In genomic region chr6:32510924-32511323, GRCm38 (mm10) we compare ENCODE assay signal across 7 mouse cellular contexts.
DNase-seq lines count a peak whose midpoint lies in the region; ATAC-seq and TF ChIP-seq lines count a peak whose summit lies in the region.

No protein-coding gene starts in this region.

- H3K4me1 ChIP-seq in heart, embryonic 11.5 days (ENCODE audit: control insufficient read depth, insufficient read depth, low read length), result peaks cover 21% of the 10 kb centered on the region
- H3K4me1 ChIP-seq in limb, embryonic 15.5 days, result no peaks in the 10 kb centered on the region
- no peaks in the 10 kb centered on the region for H3K4me1 ChIP-seq in stomach, embryonic 14.5 days (ENCODE audit: control insufficient read depth, insufficient read depth, low read length)
- H3K4me1 ChIP-seq in thymus, adult 2 months (replicated peaks; ENCODE audit: control insufficient read depth, insufficient read depth, low read length), result no peaks in the 10 kb centered on the region

- TF ChIP-seq POLR2A in thymus, adult 2 months (IDR thresholded peaks at IDR 0.05; ENCODE audit: control insufficient read depth, extremely low read depth, insufficient read depth, low read length, poor library complexity), result no peak

- ATAC-seq in heart, embryonic 11.5 days (replicated peaks; ENCODE audit: insufficient number of reproducible peaks, low FRiP score, low TSS enrichment), result peak; percentile 58
- ATAC-seq in limb, embryonic 15.5 days (ENCODE audit: insufficient number of reproducible peaks, low FRiP score, low TSS enrichment, low read depth), result no peak
- ATAC-seq in stomach, embryonic 14.5 days (ENCODE audit: insufficient number of reproducible peaks, insufficient read depth, low FRiP score, low read depth), result no peak

- no peak overlapping the region for H3K4me3 ChIP-seq in heart, embryonic 11.5 days (ENCODE audit: low read depth, low read length)
- H3K4me3 ChIP-seq in limb, embryonic 15.5 days, result no peak overlapping the region
- no peak overlapping the region for H3K4me3 ChIP-seq in stomach, embryonic 14.5 days (ENCODE audit: low read depth, low read length)
- H3K4me3 ChIP-seq in thymus, adult 2 months (ENCODE audit: control insufficient read depth, insufficient read depth, low read length), result no peak overlapping the region

- TF ChIP-seq CTCF in thymus, adult 2 months (IDR thresholded peaks at IDR 0.05; ENCODE audit: borderline replicate concordance, control insufficient read depth, extremely low read depth, insufficient read depth, low read length, poor library complexity), result no peak

- peak overlapping the region; percentile 83 for H3K27ac ChIP-seq in heart, embryonic 11.5 days (ENCODE audit: low read depth, low read length)
- peak overlapping the region; percentile 18; the same call in 1 of the 2 replicates for H3K27ac ChIP-seq in limb, embryonic 15.5 days
- H3K27ac ChIP-seq in stomach, embryonic 14.5 days (ENCODE audit: low read length), result peak overlapping the region; percentile 17; the same call in 1 of the 2 replicates
- no peak overlapping the region for H3K27ac ChIP-seq in thymus, adult 2 months (ENCODE audit: control insufficient read depth, insufficient read depth, low read length)

- no peak overlapping the region for H3K9ac ChIP-seq in heart, embryonic 11.5 days (ENCODE audit: low read depth, low read length)
- no peak overlapping the region for H3K9ac ChIP-seq in limb, embryonic 15.5 days
- H3K9ac ChIP-seq in stomach, embryonic 14.5 days (replicated peaks; ENCODE audit: low read depth, low read length), result no peak overlapping the region

- peak; percentile 17 for DNase-seq in NIH3T3 (ENCODE audit: low read depth)
- DNase-seq in adrenal gland, postnatal 10 days, result peak; percentile 20
- DNase-seq in layer of hippocampus, adult 8-10 months (ENCODE audit: low spot score in 2 of 2), result no peak
- DNase-seq in thymus, adult 2 months, result no peak

- 71% methylated on average over 7 of the region's 7 CpGs for WGBS in heart, embryonic 11.5 days (ENCODE audit: insufficient replicate concordance)
- WGBS in limb, embryonic 15.5 days, result 65% methylated on average over 7 of the region's 7 CpGs
- 78% methylated on average over 7 of the region's 7 CpGs for WGBS in stomach, embryonic 14.5 days
- 8% methylated on average over 7 of the region's 7 CpGs for WGBS in thymus, adult 2 months

- no peak overlapping the region for H3K4me2 ChIP-seq in heart, embryonic 11.5 days
- no peak overlapping the region for H3K4me2 ChIP-seq in limb, embryonic 15.5 days
- no peak overlapping the region for H3K4me2 ChIP-seq in stomach, embryonic 14.5 days (replicated peaks; ENCODE audit: low read depth, low read length)

- H3K27me3 ChIP-seq in heart, embryonic 11.5 days (ENCODE audit: control insufficient read depth, insufficient read depth, low read length), result no peaks in the 10 kb centered on the region
- H3K27me3 ChIP-seq in limb, embryonic 15.5 days, result no peaks in the 10 kb centered on the region
- no peaks in the 10 kb centered on the region for H3K27me3 ChIP-seq in stomach, embryonic 14.5 days (ENCODE audit: control insufficient read depth, insufficient read depth, low read length)
- no peaks in the 10 kb centered on the region for H3K27me3 ChIP-seq in thymus, adult 2 months (ENCODE audit: control insufficient read depth, insufficient read depth, low read length)

- no peaks in the 10 kb centered on the region for H3K36me3 ChIP-seq in heart, embryonic 11.5 days (ENCODE audit: control insufficient read depth, insufficient read depth, low read length)
- H3K36me3 ChIP-seq in limb, embryonic 15.5 days, result no peaks in the 10 kb centered on the region
- no peaks in the 10 kb centered on the region for H3K36me3 ChIP-seq in stomach, embryonic 14.5 days (ENCODE audit: control insufficient read depth, insufficient read depth, low read length)
- no peaks in the 10 kb centered on the region for H3K36me3 ChIP-seq in thymus, adult 2 months (ENCODE audit: control insufficient read depth, insufficient read depth, low read length)

- no peaks in the 10 kb centered on the region for H3K9me3 ChIP-seq in heart, embryonic 11.5 days (replicated peaks; ENCODE audit: control insufficient read depth, low read length)
- no peaks in the 10 kb centered on the region for H3K9me3 ChIP-seq in limb, embryonic 15.5 days
- no peaks in the 10 kb centered on the region for H3K9me3 ChIP-seq in stomach, embryonic 14.5 days (ENCODE audit: control insufficient read depth, low read depth, low read length)

Comparison
In these comparisons a context has a peak if more than half of its experiments do, and no peak if none do; other contexts are left out.
1. DNase-seq: peak in NIH3T3 (single experiment) and adrenal gland, postnatal 10 days (single experiment); none in layer of hippocampus, adult 8-10 months (0 of 2) and thymus, adult 2 months (single experiment).